Mouse (Mus musculus) cortical plate, adult 2 months (tissue): ENCODE results near the gene Eif3i.

Experiments
- CTCF ChIP-seq: fragments of 200-500 bp; IDR thresholded peaks from 2 replicates; pipeline ENCODE4 v1.5.1; 2011; ENCODE audit warnings: mild to moderate bottlenecking, control low read depth, low read length; ENCODE audit not compliant: insufficient read depth; ENCODE audit errors: extremely low read depth
- POLR2A ChIP-seq: fragments of 200-500 bp; IDR thresholded peaks from 2 replicates; pipeline ENCODE4 v1.6.1; 2011; ENCODE audit warnings: mild to moderate bottlenecking, low read length, control low read depth; ENCODE audit not compliant: insufficient read depth; ENCODE audit errors: extremely low read depth

DNA sequence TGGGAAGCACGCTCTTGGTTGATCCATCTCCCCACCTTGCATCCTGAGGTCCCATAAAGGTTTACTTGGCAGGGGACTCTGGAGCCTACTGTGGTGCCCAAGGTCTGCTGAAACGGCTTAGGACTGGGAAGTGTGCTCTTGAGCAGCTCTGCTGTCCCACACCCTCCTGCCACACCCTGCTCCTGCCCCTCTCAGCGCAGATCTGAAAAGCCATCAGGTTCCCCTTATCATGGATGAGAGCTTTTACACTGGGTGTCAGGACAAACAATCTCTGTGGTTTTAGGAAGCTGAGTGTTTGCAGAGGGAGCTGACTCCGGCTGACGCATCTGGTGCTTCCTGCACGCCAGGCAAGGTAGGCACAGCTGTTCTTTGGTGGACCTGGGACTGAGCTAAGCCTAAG is 33.4 kb upstream of the Eif3i start:
- TF ChIP-seq POLR2A: no peak
- no peak for TF ChIP-seq CTCF
